ENCODE assay signal across 9 mouse cellular contexts in the genomic region with DNA sequence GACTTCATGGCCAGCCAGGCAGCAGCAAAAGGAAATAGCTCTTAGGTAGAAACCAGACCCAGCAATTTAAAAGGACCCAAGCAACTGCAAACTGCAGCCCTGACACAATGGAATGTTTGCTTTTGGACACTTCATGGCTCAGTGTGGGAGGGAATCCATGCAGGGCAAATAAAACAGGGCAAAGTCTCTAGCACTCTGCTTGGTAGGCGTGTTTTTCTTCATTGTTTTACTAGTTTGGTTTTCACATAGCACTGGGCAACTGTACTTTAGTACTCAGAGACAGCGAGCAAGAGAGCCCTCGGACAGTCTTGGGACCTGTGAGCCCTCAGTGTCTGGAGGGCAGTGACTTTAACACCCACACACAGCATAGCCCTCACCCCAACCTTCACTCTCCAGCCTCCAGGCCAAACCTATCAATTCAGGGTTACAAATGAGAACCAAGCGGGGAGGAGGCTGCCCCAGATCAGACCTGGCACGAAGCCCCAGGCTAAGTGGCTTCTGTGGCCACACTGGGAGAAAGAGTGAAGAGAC. TPM values are rescaled to one million over a fixed set of nuclear protein-coding genes. Genes with fewer than 3 reads are reported as not detected.
DNase-seq lines count a peak whose midpoint lies in the region; ATAC-seq and TF ChIP-seq lines count a peak whose summit lies in the region.
"Had no signal": no experiment of that assay in that cellular context is flagged by ENCODE, and none has a peak within 500 bp of the region (broad histone marks: within the 10 kb centered on the region; RNA-seq: fewer than 3 reads in every experiment).

No protein-coding gene starts in this region.

- no peak for TF ChIP-seq POLR2A in thymus, adult 2 months (IDR thresholded peaks at IDR 0.05; ENCODE audit: control insufficient read depth, extremely low read depth, insufficient read depth, low read length, poor library complexity)

- TF ChIP-seq CTCF in forebrain, postnatal 0 days (IDR thresholded peaks at IDR 0.05; ENCODE audit: low read depth): no peak
- no peak for TF ChIP-seq CTCF in thymus, adult 2 months (IDR thresholded peaks at IDR 0.05; ENCODE audit: borderline replicate concordance, control insufficient read depth, extremely low read depth, insufficient read depth, low read length, poor library complexity)

- 75% methylated on average over 5 of the region's 5 CpGs for WGBS in forebrain, embryonic 11.5 days
- 51% methylated on average over 5 of the region's 5 CpGs for WGBS in forebrain, postnatal 0 days
- 63% methylated on average over 5 of the region's 5 CpGs for WGBS in forebrain, embryonic 16.5 days
- 48% methylated on average over 5 of the region's 5 CpGs for WGBS in limb, embryonic 10.5 days
- WGBS in midbrain, embryonic 12.5 days: 49% methylated on average over 5 of the region's 5 CpGs
- 85% methylated on average over 5 of the region's 5 CpGs for WGBS in thymus, adult 2 months

- peaks cover 23% of the 10 kb centered on the region for H3K4me1 ChIP-seq in forebrain, embryonic 11.5 days (replicated peaks; ENCODE audit: control insufficient read depth, insufficient read depth, low read length)
- H3K4me1 ChIP-seq in forebrain, postnatal 0 days (ENCODE audit: insufficient read depth): no peaks in the 10 kb centered on the region
- H3K4me1 ChIP-seq in forebrain, embryonic 16.5 days (replicated peaks; ENCODE audit: control insufficient read depth, insufficient read depth, low read length): peaks cover 46% of the 10 kb centered on the region
- peaks cover 57% of the 10 kb centered on the region for H3K4me1 ChIP-seq in limb, embryonic 10.5 days
- H3K4me1 ChIP-seq in midbrain, embryonic 12.5 days: peaks cover 52% of the 10 kb centered on the region
- H3K4me1 ChIP-seq in thymus, adult 2 months (replicated peaks; ENCODE audit: control insufficient read depth, insufficient read depth, low read length): peaks cover 13% of the 10 kb centered on the region

- H3K4me3 ChIP-seq in forebrain, embryonic 11.5 days (ENCODE audit: low read depth, low read length): no peak overlapping the region
- no peak overlapping the region for H3K4me3 ChIP-seq in forebrain, postnatal 0 days (ENCODE audit: low read depth, low read length)
- H3K4me3 ChIP-seq in forebrain, embryonic 16.5 days (replicated peaks; ENCODE audit: low read length): no peak overlapping the region
- no peak overlapping the region for H3K4me3 ChIP-seq in limb, embryonic 10.5 days
- no peak overlapping the region for H3K4me3 ChIP-seq in midbrain, embryonic 12.5 days
- H3K4me3 ChIP-seq in thymus, adult 2 months (ENCODE audit: control insufficient read depth, insufficient read depth, low read length): no peak overlapping the region

- H3K9me3 ChIP-seq in forebrain, embryonic 11.5 days (ENCODE audit: control insufficient read depth, low read length): no peaks in the 10 kb centered on the region
- no peaks in the 10 kb centered on the region for H3K9me3 ChIP-seq in forebrain, postnatal 0 days (ENCODE audit: low read length)
- H3K9me3 ChIP-seq in forebrain, embryonic 16.5 days (ENCODE audit: control insufficient read depth, low read length): no peaks in the 10 kb centered on the region
- no peaks in the 10 kb centered on the region for H3K9me3 ChIP-seq in limb, embryonic 10.5 days (replicated peaks)
- no peaks in the 10 kb centered on the region for H3K9me3 ChIP-seq in midbrain, embryonic 12.5 days

- ATAC-seq in forebrain, embryonic 11.5 days (replicated peaks; ENCODE audit: low FRiP score): no peak
- ATAC-seq in forebrain, postnatal 0 days: no peak
- no peak for ATAC-seq in forebrain, embryonic 16.5 days
- ATAC-seq in midbrain, embryonic 12.5 days (ENCODE audit: low FRiP score, low read depth): no peak

- no peak overlapping the region for H3K4me2 ChIP-seq in forebrain, embryonic 11.5 days (ENCODE audit: low read depth, low read length, severe bottlenecking)
- H3K4me2 ChIP-seq in forebrain, postnatal 0 days (ENCODE audit: low read depth): no peak overlapping the region
- no peak overlapping the region for H3K4me2 ChIP-seq in forebrain, embryonic 16.5 days (ENCODE audit: low read length)
- H3K4me2 ChIP-seq in midbrain, embryonic 12.5 days (replicated peaks): no peak overlapping the region

- no peaks in the 10 kb centered on the region for H3K36me3 ChIP-seq in forebrain, embryonic 11.5 days (ENCODE audit: control insufficient read depth, insufficient read depth, low read length)
- no peaks in the 10 kb centered on the region for H3K36me3 ChIP-seq in forebrain, postnatal 0 days (ENCODE audit: insufficient read depth)
- no peaks in the 10 kb centered on the region for H3K36me3 ChIP-seq in forebrain, embryonic 16.5 days (ENCODE audit: control insufficient read depth, insufficient read depth)
- peaks cover 35% of the 10 kb centered on the region for H3K36me3 ChIP-seq in limb, embryonic 10.5 days
- 0 out of 2 replicates have a peak, but pooled peaks cover under 1% of the 10 kb centered on the region for H3K36me3 ChIP-seq in midbrain, embryonic 12.5 days
- H3K36me3 ChIP-seq in thymus, adult 2 months (ENCODE audit: control insufficient read depth, insufficient read depth, low read length): no peaks in the 10 kb centered on the region

- H3K27me3 ChIP-seq in forebrain, embryonic 11.5 days (ENCODE audit: control insufficient read depth, insufficient read depth, low read length): no peaks in the 10 kb centered on the region
- H3K27me3 ChIP-seq in forebrain, postnatal 0 days (ENCODE audit: insufficient read depth, low read length): no peaks in the 10 kb centered on the region
- H3K27me3 ChIP-seq in forebrain, embryonic 16.5 days (replicated peaks; ENCODE audit: control insufficient read depth, insufficient read depth, low read length): no peaks in the 10 kb centered on the region
- H3K27me3 ChIP-seq in limb, embryonic 10.5 days (ENCODE audit: low read depth, poor library complexity, severe bottlenecking): no peaks in the 10 kb centered on the region
- no peaks in the 10 kb centered on the region for H3K27me3 ChIP-seq in midbrain, embryonic 12.5 days
- H3K27me3 ChIP-seq in thymus, adult 2 months (ENCODE audit: control insufficient read depth, insufficient read depth, low read length): no peaks in the 10 kb centered on the region
- H3K27me3 ChIP-seq: CH12.LX had no signal

- no peak for DNase-seq in forebrain, embryonic 11.5 days (ENCODE audit: low spot score)
- DNase-seq in forebrain, postnatal 0 days: no peak
- no peak for DNase-seq in limb, embryonic 10.5 days (ENCODE audit: low spot score)
- DNase-seq in frontal cortex, postnatal 25 days (ENCODE audit: low spot score in 2 of 2): no peak
- no peak for DNase-seq in spleen, adult 12 weeks (ENCODE audit: low spot score)
- DNase-seq in thymus, adult 2 months: no peak

- H3K27ac ChIP-seq in forebrain, embryonic 11.5 days (ENCODE audit: low read depth, low read length): 0 out of 2 replicates have a peak overlapping the region, but pooled peaks have one; percentile 18
- H3K27ac ChIP-seq in forebrain, postnatal 0 days (ENCODE audit: low read depth, low read length): no peak overlapping the region
- H3K27ac ChIP-seq in forebrain, embryonic 16.5 days (ENCODE audit: low read length): 0 out of 2 replicates have a peak overlapping the region, but pooled peaks have one; percentile 25
- H3K27ac ChIP-seq in limb, embryonic 10.5 days: peak overlapping the region; percentile 65
- peak overlapping the region; percentile 31 for H3K27ac ChIP-seq in midbrain, embryonic 12.5 days (replicated peaks)
- no peak overlapping the region for H3K27ac ChIP-seq in thymus, adult 2 months (ENCODE audit: control insufficient read depth, insufficient read depth, low read length)

- H3K9ac ChIP-seq in forebrain, embryonic 11.5 days (ENCODE audit: low read length): no peak overlapping the region
- no peak overlapping the region for H3K9ac ChIP-seq in forebrain, postnatal 0 days
- no peak overlapping the region for H3K9ac ChIP-seq in forebrain, embryonic 16.5 days (replicated peaks; ENCODE audit: low read depth, low read length)
- H3K9ac ChIP-seq in midbrain, embryonic 12.5 days (replicated peaks): no peak overlapping the region; the same call in 1 of the 2 replicates

RNA-seq across cellular contexts. Expression of gene Szrd1, which starts 8.0 kb away (rescaled TPM):
- polyA plus RNA-seq in forebrain, embryonic 11.5 days (2014; fragmentation: Nextera tagmentation; extraction: Ambion mirVana): 22.9 and 26.1 TPM in 2 replicates
- 57.8 and 60.5 TPM in 2 replicates for total RNA-seq in forebrain, postnatal 0 days (2014; rRNA removed)
- polyA plus RNA-seq in forebrain, postnatal 0 days (2015; fragmentation: Nextera tagmentation; extraction: Ambion mirVana): 17.2 and 17.5 TPM in 2 replicates
- polyA plus RNA-seq in forebrain, embryonic 16.5 days (2015; fragmentation: Nextera tagmentation; extraction: Ambion mirVana): 27.6 and 31.2 TPM in 2 replicates
- 39.0 and 40.2 TPM in 2 replicates for polyA plus RNA-seq in limb, embryonic 10.5 days (2016; fragmentation: Nextera tagmentation; extraction: Ambion mirVana)
- polyA plus RNA-seq in midbrain, embryonic 12.5 days (2016; fragmentation: Nextera tagmentation; extraction: Ambion mirVana): 28.5 and 33.9 TPM in 2 replicates
- 54.2 and 62.1 TPM in 2 replicates for polyA plus RNA-seq in thymus, adult 2 months (2012; rRNA removed)

RNA-seq across cellular contexts. Expression of gene Fbxo42, which starts 16.1 kb away (rescaled TPM):
- 30.8 and 31.6 TPM in 2 replicates for polyA plus RNA-seq in forebrain, embryonic 11.5 days (2014; fragmentation: Nextera tagmentation; extraction: Ambion mirVana)
- 12.4 and 18.0 TPM in 2 replicates for total RNA-seq in forebrain, postnatal 0 days (2014; rRNA removed)
- polyA plus RNA-seq in forebrain, postnatal 0 days (2015; fragmentation: Nextera tagmentation; extraction: Ambion mirVana): 9.9 and 13.1 TPM in 2 replicates
- 25.4 and 27.1 TPM in 2 replicates for polyA plus RNA-seq in forebrain, embryonic 16.5 days (2015; fragmentation: Nextera tagmentation; extraction: Ambion mirVana)
- 27.1 and 32.2 TPM in 2 replicates for polyA plus RNA-seq in limb, embryonic 10.5 days (2016; fragmentation: Nextera tagmentation; extraction: Ambion mirVana)
- polyA plus RNA-seq in midbrain, embryonic 12.5 days (2016; fragmentation: Nextera tagmentation; extraction: Ambion mirVana): 26.6 and 27.0 TPM in 2 replicates
- polyA plus RNA-seq in thymus, adult 2 months (2012; rRNA removed): 29.1 and 29.3 TPM in 2 replicates

RNA-seq across cellular contexts. Expression of gene Spata21, which starts 43.5 kb away (rescaled TPM):
- not detected in 2 replicates for polyA plus RNA-seq in forebrain, embryonic 11.5 days (2014; fragmentation: Nextera tagmentation; extraction: Ambion mirVana)
- 0.08 and 0.67 TPM in 2 replicates for total RNA-seq in forebrain, postnatal 0 days (2014; rRNA removed)
- 0.31 and 0.68 TPM in 2 replicates for polyA plus RNA-seq in forebrain, postnatal 0 days (2015; fragmentation: Nextera tagmentation; extraction: Ambion mirVana)
- polyA plus RNA-seq in forebrain, embryonic 16.5 days (2015; fragmentation: Nextera tagmentation; extraction: Ambion mirVana): 0.09 and 0.46 TPM in 2 replicates
- 0.18 TPM in 1 of 2 replicates, not detected in the other for polyA plus RNA-seq in limb, embryonic 10.5 days (2016; fragmentation: Nextera tagmentation; extraction: Ambion mirVana)
- 0.31 TPM in 1 of 2 replicates, not detected in the other for polyA plus RNA-seq in midbrain, embryonic 12.5 days (2016; fragmentation: Nextera tagmentation; extraction: Ambion mirVana)
- 0.08 and 0.23 TPM in 2 replicates for polyA plus RNA-seq in thymus, adult 2 months (2012; rRNA removed)
- total RNA-seq: CH12.LX had no signal

RNA-seq across cellular contexts. Expression of gene Necap2, which starts 53.4 kb away (rescaled TPM):
- polyA plus RNA-seq in forebrain, embryonic 11.5 days (2014; fragmentation: Nextera tagmentation; extraction: Ambion mirVana): 50.0 and 51.2 TPM in 2 replicates
- 49.6 and 51.1 TPM in 2 replicates for total RNA-seq in forebrain, postnatal 0 days (2014; rRNA removed)
- polyA plus RNA-seq in forebrain, postnatal 0 days (2015; fragmentation: Nextera tagmentation; extraction: Ambion mirVana): 38.9 and 43.0 TPM in 2 replicates
- polyA plus RNA-seq in forebrain, embryonic 16.5 days (2015; fragmentation: Nextera tagmentation; extraction: Ambion mirVana): 56.6 and 57.8 TPM in 2 replicates
- polyA plus RNA-seq in limb, embryonic 10.5 days (2016; fragmentation: Nextera tagmentation; extraction: Ambion mirVana): 67.9 and 82.8 TPM in 2 replicates
- 54.7 and 56.8 TPM in 2 replicates for polyA plus RNA-seq in midbrain, embryonic 12.5 days (2016; fragmentation: Nextera tagmentation; extraction: Ambion mirVana)
- 105 and 111 TPM in 2 replicates for polyA plus RNA-seq in thymus, adult 2 months (2012; rRNA removed)

Comparison
In these comparisons a context has a peak if more than half of its experiments do, and no peak if none do; other contexts are left out.
1. H3K27ac ChIP-seq: peak in forebrain, embryonic 11.5 days (single experiment), forebrain, embryonic 16.5 days (single experiment), limb, embryonic 10.5 days (single experiment) and midbrain, embryonic 12.5 days (single experiment); none in forebrain, postnatal 0 days (single experiment) and thymus, adult 2 months (single experiment).